Mouse (Mus musculus): ENCODE data around the gene Ptprc. TPM values are rescaled to one million over a fixed set of nuclear protein-coding genes. Genes with fewer than 3 reads are reported as not detected.

The Ptprc gene
- polyA plus RNA-seq, 1 experiment: not detected

GRCm38 (mm10) chr1:138191689-138192508 is 16.4 kb upstream of the Ptprc start:
- no peak overlapping the region for H3ac ChIP-seq (ENCODE audit: control insufficient read depth, insufficient read length, low read depth)
- no peaks in the 10 kb centered on the region for H3K79me2 ChIP-seq (ENCODE audit: control insufficient read depth, insufficient read depth)
- H3K4me3 ChIP-seq (ENCODE audit: insufficient read depth, poor library complexity, severe bottlenecking): no peak overlapping the region
- H3K79me3 ChIP-seq (ENCODE audit: low read depth): no peaks in the 10 kb centered on the region
- TF ChIP-seq USF1 (IDR thresholded peaks at IDR 0.05; ENCODE audit: low read depth): no peak
- TF ChIP-seq FOSL1 (IDR thresholded peaks at IDR 0.05; ENCODE audit: insufficient read depth, low read length, poor library complexity, severe bottlenecking): no peak
- no peak for TF ChIP-seq CEBPB (IDR thresholded peaks at IDR 0.05; ENCODE audit: low read depth)
- no peak for TF ChIP-seq CTCF (IDR thresholded peaks at IDR 0.05; ENCODE audit: control insufficient read depth, insufficient read depth, insufficient read length)
- TF ChIP-seq MAX (IDR thresholded peaks at IDR 0.05): no peak
- no peak for TF ChIP-seq MYOG (IDR thresholded peaks at IDR 0.05; ENCODE audit: control insufficient read depth, extremely low read depth, insufficient read length)
- no peak for TF ChIP-seq MYOD1 (IDR thresholded peaks at IDR 0.05; ENCODE audit: control insufficient read depth, insufficient read length, low read depth)
- H3K27me3 ChIP-seq (ENCODE audit: control insufficient read depth, insufficient read depth, insufficient read length): no peaks in the 10 kb centered on the region
- H3K36me3 ChIP-seq (ENCODE audit: control insufficient read depth, insufficient read depth): no peaks in the 10 kb centered on the region

DNA sequence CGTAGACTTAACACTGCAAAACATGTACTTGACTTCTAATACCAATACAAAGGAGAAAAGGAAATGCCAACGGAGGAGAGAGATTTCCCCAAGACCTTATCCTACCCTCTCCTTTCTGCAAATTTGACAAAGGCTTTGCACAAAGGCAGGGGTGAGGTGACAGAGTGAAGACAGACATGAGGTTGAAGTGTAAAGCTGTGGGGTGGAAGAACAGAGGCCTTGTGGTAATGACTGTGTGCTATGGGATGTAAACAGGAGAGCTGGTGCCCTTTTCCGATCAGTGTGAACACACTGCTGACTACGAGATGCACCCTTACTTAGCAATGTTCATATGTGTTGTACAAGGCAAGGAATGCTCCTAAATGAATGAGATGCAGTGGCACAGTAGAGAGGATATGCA is 12.6 kb upstream of the Ptprc start:
- no peaks in the 10 kb centered on the region for H3K79me2 ChIP-seq (ENCODE audit: control insufficient read depth, insufficient read depth)
- no peak overlapping the region for H3K4me3 ChIP-seq (ENCODE audit: insufficient read depth, poor library complexity, severe bottlenecking)
- H3K27me3 ChIP-seq (ENCODE audit: control insufficient read depth, insufficient read depth, insufficient read length): no peaks in the 10 kb centered on the region
- no peak overlapping the region for H3ac ChIP-seq (ENCODE audit: control insufficient read depth, insufficient read length, low read depth)
- H3K79me3 ChIP-seq (ENCODE audit: low read depth): no peaks in the 10 kb centered on the region
- H3K36me3 ChIP-seq (ENCODE audit: control insufficient read depth, insufficient read depth): no peaks in the 10 kb centered on the region
- TF ChIP-seq MYOD1 (IDR thresholded peaks at IDR 0.05; ENCODE audit: control insufficient read depth, insufficient read length, low read depth) (no peak), USF1 (IDR thresholded peaks at IDR 0.05; ENCODE audit: low read depth) (no peak)

GRCm38 (mm10) chr1:138185904-138186303 is 10.4 kb upstream of the Ptprc start:
- Histone ChIP-seq H3K79me2 (ENCODE audit: control insufficient read depth, insufficient read depth) (no peaks in the 10 kb centered on the region), H3ac (ENCODE audit: control insufficient read depth, insufficient read length, low read depth) (no peak overlapping the region), H3K27me3 (ENCODE audit: control insufficient read depth, insufficient read depth, insufficient read length) (no peaks in the 10 kb centered on the region), H3K36me3 (ENCODE audit: control insufficient read depth, insufficient read depth) (no peaks in the 10 kb centered on the region), H3K79me3 (ENCODE audit: low read depth) (no peaks in the 10 kb centered on the region), H3K4me3 (ENCODE audit: insufficient read depth, poor library complexity, severe bottlenecking) (no peak overlapping the region)
- TF ChIP-seq FOSL1 (IDR thresholded peaks at IDR 0.05; ENCODE audit: insufficient read depth, low read length, poor library complexity, severe bottlenecking) (no peak), USF1 (IDR thresholded peaks at IDR 0.05; ENCODE audit: low read depth) (no peak), CTCF (IDR thresholded peaks at IDR 0.05; ENCODE audit: control insufficient read depth, insufficient read depth, insufficient read length) (no peak), CEBPB (IDR thresholded peaks at IDR 0.05; ENCODE audit: low read depth) (no peak), MAX (IDR thresholded peaks at IDR 0.05) (no peak), MYOD1 (IDR thresholded peaks at IDR 0.05; ENCODE audit: control insufficient read depth, insufficient read length, low read depth) (no peak), MYOG (IDR thresholded peaks at IDR 0.05; ENCODE audit: control insufficient read depth, extremely low read depth, insufficient read length) (no peak)

DNA sequence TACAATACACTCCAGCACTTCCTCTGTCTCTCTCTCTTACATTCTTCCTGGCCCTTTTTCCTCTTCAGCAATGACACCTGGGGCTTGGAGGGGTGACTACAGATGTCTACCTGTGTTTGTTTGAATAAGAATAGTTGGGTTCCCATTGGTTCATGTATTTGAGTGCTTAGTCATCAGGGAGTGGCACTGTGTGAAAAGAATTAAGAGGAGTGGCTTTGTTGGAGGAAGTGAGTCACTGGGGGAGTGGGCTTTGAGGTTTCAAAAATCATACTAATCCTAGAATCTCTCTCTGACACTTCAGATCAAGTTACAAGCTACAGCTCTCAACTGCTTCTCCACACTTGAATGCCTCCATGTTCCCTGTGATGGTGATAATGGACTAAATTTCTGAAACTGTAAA is 4.6 kb upstream of the Ptprc start:
- Histone ChIP-seq H3K79me2 (ENCODE audit: control insufficient read depth, insufficient read depth) (no peaks in the 10 kb centered on the region), H3K79me3 (ENCODE audit: low read depth) (no peaks in the 10 kb centered on the region), H3K36me3 (ENCODE audit: control insufficient read depth, insufficient read depth) (no peaks in the 10 kb centered on the region), H3K4me3 (ENCODE audit: insufficient read depth, poor library complexity, severe bottlenecking) (no peak overlapping the region), H3K27me3 (ENCODE audit: control insufficient read depth, insufficient read depth, insufficient read length) (no peaks in the 10 kb centered on the region), H3ac (ENCODE audit: control insufficient read depth, insufficient read length, low read depth) (no peak overlapping the region)
- TF ChIP-seq MYOD1 (IDR thresholded peaks at IDR 0.05; ENCODE audit: control insufficient read depth, insufficient read length, low read depth): no peak
- TF ChIP-seq MAX (IDR thresholded peaks at IDR 0.05): no peak
- TF ChIP-seq FOSL1 (IDR thresholded peaks at IDR 0.05; ENCODE audit: insufficient read depth, low read length, poor library complexity, severe bottlenecking): peak; percentile 22
- no peak for TF ChIP-seq USF1 (IDR thresholded peaks at IDR 0.05; ENCODE audit: low read depth)

DNA sequence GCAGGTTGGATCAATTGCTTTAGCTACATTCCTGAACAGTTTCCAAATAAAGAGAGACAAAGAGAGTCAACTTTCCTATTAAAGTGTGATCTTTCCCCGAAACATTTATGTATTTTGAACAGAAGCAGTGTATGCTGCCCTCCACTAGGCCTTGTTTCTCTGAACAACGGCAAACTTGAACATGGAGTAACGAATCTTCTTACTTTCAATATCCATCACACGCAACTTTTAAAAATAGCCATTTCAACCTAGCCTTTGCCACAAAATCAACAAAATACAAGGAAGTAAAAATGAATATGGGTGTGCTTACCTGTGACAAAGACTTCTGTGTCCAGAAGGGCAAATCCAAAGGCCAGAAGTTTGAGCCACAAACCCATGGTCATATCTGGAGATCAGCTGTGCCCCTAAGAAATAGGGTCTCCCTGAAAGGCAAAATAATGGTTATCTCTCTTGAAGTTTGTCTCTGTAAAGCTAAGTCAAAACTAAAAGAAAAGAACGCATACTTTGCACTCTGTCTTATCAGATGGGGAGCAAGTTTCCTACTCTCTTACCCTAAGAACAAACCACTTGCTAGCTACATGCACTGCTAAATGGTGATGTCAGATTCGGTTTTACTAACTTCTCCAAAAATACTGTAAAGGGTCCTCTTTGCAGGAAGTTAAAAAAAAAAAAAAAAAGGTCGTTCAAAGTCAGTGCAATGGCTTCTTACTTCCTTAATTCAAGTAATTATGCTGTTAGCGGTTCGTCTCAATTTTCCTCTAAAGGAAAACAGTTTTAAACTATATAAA is 609 bp downstream of the Ptprc start:
- Histone ChIP-seq H3K79me2 (ENCODE audit: control insufficient read depth, insufficient read depth) (no peaks in the 10 kb centered on the region), H3K27me3 (ENCODE audit: control insufficient read depth, insufficient read depth, insufficient read length) (no peaks in the 10 kb centered on the region), H3K4me3 (ENCODE audit: insufficient read depth, poor library complexity, severe bottlenecking) (no peak overlapping the region), H3K36me3 (ENCODE audit: control insufficient read depth, insufficient read depth) (no peaks in the 10 kb centered on the region), H3K79me3 (ENCODE audit: low read depth) (no peaks in the 10 kb centered on the region), H3ac (ENCODE audit: control insufficient read depth, insufficient read length, low read depth) (no peak overlapping the region)
- TF ChIP-seq FOSL1 (IDR thresholded peaks at IDR 0.05; ENCODE audit: insufficient read depth, low read length, poor library complexity, severe bottlenecking): no peak

DNA sequence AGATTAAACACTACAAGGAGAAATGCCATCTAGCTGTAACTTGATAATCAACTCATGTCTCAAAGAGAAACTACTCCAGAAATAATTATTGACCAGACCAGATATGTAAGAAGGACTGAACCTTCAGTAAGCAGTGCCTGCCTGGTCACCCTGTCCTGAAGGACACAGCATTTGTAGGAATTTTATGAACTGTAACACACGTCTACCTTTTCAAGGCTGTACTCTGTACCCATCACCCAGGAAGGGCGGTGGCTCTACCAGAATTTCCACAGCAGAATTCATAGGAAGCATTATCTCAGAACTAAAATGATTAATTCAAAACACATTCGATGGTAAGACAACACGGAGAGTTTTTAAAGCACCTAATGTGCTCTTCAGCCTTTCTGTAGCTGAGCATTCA is 1.4 kb downstream of the Ptprc start:
- H3K36me3 ChIP-seq (ENCODE audit: control insufficient read depth, insufficient read depth): no peaks in the 10 kb centered on the region
- H3K4me3 ChIP-seq (ENCODE audit: insufficient read depth, poor library complexity, severe bottlenecking): no peak overlapping the region
- H3ac ChIP-seq (ENCODE audit: control insufficient read depth, insufficient read length, low read depth): no peak overlapping the region
- no peaks in the 10 kb centered on the region for H3K27me3 ChIP-seq (ENCODE audit: control insufficient read depth, insufficient read depth, insufficient read length)
- no peaks in the 10 kb centered on the region for H3K79me2 ChIP-seq (ENCODE audit: control insufficient read depth, insufficient read depth)
- TF ChIP-seq MYOD1 (IDR thresholded peaks at IDR 0.05; ENCODE audit: control insufficient read depth, insufficient read length, low read depth): no peak
- no peak for TF ChIP-seq CTCF (IDR thresholded peaks at IDR 0.05; ENCODE audit: control insufficient read depth, insufficient read depth, insufficient read length)
- no peak for TF ChIP-seq MYOG (IDR thresholded peaks at IDR 0.05; ENCODE audit: control insufficient read depth, extremely low read depth, insufficient read length)
- no peak for TF ChIP-seq FOSL1 (IDR thresholded peaks at IDR 0.05; ENCODE audit: insufficient read depth, low read length, poor library complexity, severe bottlenecking)
- no peak for TF ChIP-seq USF1 (IDR thresholded peaks at IDR 0.05; ENCODE audit: low read depth)
- TF ChIP-seq MAX (IDR thresholded peaks at IDR 0.05): no peak
- TF ChIP-seq CEBPB (IDR thresholded peaks at IDR 0.05; ENCODE audit: low read depth): no peak
- H3K79me3 ChIP-seq (ENCODE audit: low read depth): no peaks in the 10 kb centered on the region
